Mouse (Mus musculus): Measurements from ENCODE around the gene Olfr1457.

- no peak for TF ChIP-seq CTCF (IDR thresholded peaks at IDR 0.05; ENCODE audit: control insufficient read depth, insufficient read depth, insufficient read length)
- no peak for TF ChIP-seq MAX (IDR thresholded peaks at IDR 0.05)
- no peak for TF ChIP-seq MYOD1 (IDR thresholded peaks at IDR 0.05; ENCODE audit: control insufficient read depth, insufficient read length, low read depth)
- no peak for TF ChIP-seq MYOG (IDR thresholded peaks at IDR 0.05; ENCODE audit: control insufficient read depth, extremely low read depth, insufficient read length)
- no peak for TF ChIP-seq FOSL1 (IDR thresholded peaks at IDR 0.05; ENCODE audit: insufficient read depth, low read length, poor library complexity, severe bottlenecking)
Measured at GRCm38 (mm10) chr19:13097791-13098190, at the start of gene Olfr1457.
